ENCODE assay signal across 9 mouse cellular contexts in the genomic region with DNA sequence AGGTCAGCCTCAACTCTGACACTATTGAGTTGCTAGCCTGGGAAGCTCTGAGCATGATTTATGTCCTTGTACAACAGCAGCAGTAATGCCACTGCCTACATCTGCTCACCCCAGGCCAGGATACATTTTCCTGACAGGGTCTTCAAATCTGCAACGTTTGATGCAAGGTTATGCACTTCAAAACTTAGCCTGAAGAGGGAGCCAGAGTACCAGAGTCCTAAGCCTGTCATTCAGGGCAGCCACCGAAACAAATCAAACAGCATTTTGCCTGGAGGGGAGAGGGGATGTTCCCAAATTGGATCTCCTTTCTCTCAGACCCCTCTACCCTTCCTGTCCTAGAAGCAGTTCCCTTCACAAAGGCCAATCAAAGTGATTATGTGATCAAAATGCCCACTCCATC. TPM values are rescaled to one million over a fixed set of nuclear protein-coding genes. Genes with fewer than 3 reads are reported as not detected.
DNase-seq lines count a peak whose midpoint lies in the region; ATAC-seq and TF ChIP-seq lines count a peak whose summit lies in the region.
"Had no signal": no experiment of that assay in that cellular context is flagged by ENCODE, and none has a peak within 500 bp of the region (broad histone marks: within the 10 kb centered on the region; RNA-seq: fewer than 3 reads in every experiment).

No protein-coding gene starts in this region.

- H3K4me2 ChIP-seq in kidney, embryonic 14.5 days (replicated peaks; ENCODE audit: low read depth, low read length), result no peak overlapping the region
- no peak overlapping the region for H3K4me2 ChIP-seq in midbrain, embryonic 13.5 days (replicated peaks)
- H3K4me2 ChIP-seq: neural tube, embryonic 13.5 days had no signal

- peak; percentile 23 for DNase-seq in kidney, adult 18-20 months
- DNase-seq in brain, embryonic 14.5 days (ENCODE audit: low read depth), result peak; percentile 64
- peak; percentile 23 for DNase-seq in kidney, postnatal 14 days
- no peak for DNase-seq in urinary bladder, postnatal 25 days (ENCODE audit: low spot score)
- no peak for DNase-seq in spleen, postnatal 36 days (ENCODE audit: low spot score in 2 of 2)

- no peaks in the 10 kb centered on the region for H3K36me3 ChIP-seq in kidney, embryonic 14.5 days (ENCODE audit: control insufficient read depth, insufficient read depth, low read length)
- H3K36me3 ChIP-seq in ES-Bruce4 (ENCODE audit: control insufficient read depth, insufficient read depth, low read length, poor library complexity, severe bottlenecking), result no peaks in the 10 kb centered on the region
- H3K36me3 ChIP-seq in midbrain, embryonic 13.5 days, result no peaks in the 10 kb centered on the region
- H3K36me3 ChIP-seq: neural tube, embryonic 13.5 days had no signal

- H3K27me3 ChIP-seq in kidney, embryonic 14.5 days (ENCODE audit: control insufficient read depth, insufficient read depth, low read length), result no peaks in the 10 kb centered on the region
- no peaks in the 10 kb centered on the region for H3K27me3 ChIP-seq in ES-Bruce4 (ENCODE audit: control insufficient read depth, insufficient read depth, low read length, poor library complexity, severe bottlenecking)
- no peaks in the 10 kb centered on the region for H3K27me3 ChIP-seq in midbrain, embryonic 13.5 days
- H3K27me3 ChIP-seq: neural tube, embryonic 13.5 days had no signal

- no peak overlapping the region for H3K4me3 ChIP-seq in kidney, embryonic 14.5 days (ENCODE audit: low read length)
- H3K4me3 ChIP-seq in ES-Bruce4 (ENCODE audit: low read depth, low read length), result no peak overlapping the region
- no peak overlapping the region for H3K4me3 ChIP-seq in midbrain, embryonic 13.5 days (replicated peaks)
- H3K4me3 ChIP-seq: neural tube, embryonic 13.5 days had no signal

- WGBS in kidney, embryonic 14.5 days, result 8% methylated on average over 2 of the region's 2 CpGs
- WGBS in midbrain, embryonic 13.5 days, result 2% methylated on average over 2 of the region's 2 CpGs

- no peak for TF ChIP-seq POLR2A in ES-Bruce4 (IDR thresholded peaks at IDR 0.05; ENCODE audit: insufficient read depth, low read length)
- no peak for TF ChIP-seq POLR2A in brain, embryonic 14.5 days (IDR thresholded peaks at IDR 0.05; ENCODE audit: borderline replicate concordance, extremely low read depth, insufficient read depth, insufficient read length, poor library complexity, severe bottlenecking)

- TF ChIP-seq CTCF in ES-Bruce4 (IDR thresholded peaks at IDR 0.05; ENCODE audit: low read depth, low read length), result peak; percentile 51
- TF ChIP-seq CTCF in brain, embryonic 14.5 days (IDR thresholded peaks at IDR 0.05; ENCODE audit: borderline replicate concordance, extremely low read depth, insufficient read depth, insufficient read length), result peak; percentile 64; the same call in 1 of the 2 replicates

- ATAC-seq in kidney, embryonic 14.5 days (ENCODE audit: low FRiP score, low TSS enrichment), result no peak; the same call in 1 of the 2 replicates
- ATAC-seq in midbrain, embryonic 13.5 days, result peak; percentile 30; the same call in 1 of the 2 replicates

- H3K9me3 ChIP-seq in kidney, embryonic 14.5 days (ENCODE audit: control insufficient read depth, low read length), result no peaks in the 10 kb centered on the region
- H3K9me3 ChIP-seq in ES-Bruce4 (replicated peaks; ENCODE audit: control insufficient read depth, insufficient read depth, low read length, poor library complexity, severe bottlenecking), result no peaks in the 10 kb centered on the region
- H3K9me3 ChIP-seq in midbrain, embryonic 13.5 days, result no peaks in the 10 kb centered on the region
- H3K9me3 ChIP-seq: neural tube, embryonic 13.5 days had no signal

- no peak for TF ChIP-seq EP300 in ES-Bruce4 (IDR thresholded peaks at IDR 0.05; ENCODE audit: insufficient read depth, low read depth, low read length)

- no peak overlapping the region for H3K27ac ChIP-seq in kidney, embryonic 14.5 days (ENCODE audit: low read depth, low read length)
- no peak overlapping the region for H3K27ac ChIP-seq in ES-Bruce4 (ENCODE audit: insufficient read depth, low read length)
- H3K27ac ChIP-seq in midbrain, embryonic 13.5 days, result no peak overlapping the region
- H3K27ac ChIP-seq: neural tube, embryonic 13.5 days had no signal

- no peaks in the 10 kb centered on the region for H3K4me1 ChIP-seq in kidney, embryonic 14.5 days (ENCODE audit: control insufficient read depth, insufficient read depth, low read length)
- H3K4me1 ChIP-seq in ES-Bruce4 (ENCODE audit: control insufficient read depth, insufficient read depth, low read length), result no peaks in the 10 kb centered on the region
- no peaks in the 10 kb centered on the region for H3K4me1 ChIP-seq in midbrain, embryonic 13.5 days (replicated peaks)
- H3K4me1 ChIP-seq: neural tube, embryonic 13.5 days had no signal

- H3K9ac ChIP-seq in kidney, embryonic 14.5 days (ENCODE audit: low read depth, low read length), result no peak overlapping the region
- no peak overlapping the region for H3K9ac ChIP-seq in ES-Bruce4 (ENCODE audit: low read depth, poor library complexity, severe bottlenecking)
- H3K9ac ChIP-seq in midbrain, embryonic 13.5 days (replicated peaks), result no peak overlapping the region
- H3K9ac ChIP-seq: neural tube, embryonic 13.5 days had no signal

RNA-seq across cellular contexts. Expression of a gene that starts 30.1 kb away (rescaled TPM):
- polyA plus RNA-seq in kidney, embryonic 14.5 days (2014; fragmentation: Nextera tagmentation; extraction: Ambion mirVana), result not detected in 2 replicates
- polyA plus RNA-seq in ES-Bruce4 (2011; ENCODE audit: insufficient read depth, insufficient read length, low read depth, missing spikeins), result not detected in 2 replicates
- polyA plus RNA-seq in brain, embryonic 14.5 days (2012; rRNA removed), result not detected in 2 replicates
- polyA plus RNA-seq in midbrain, embryonic 13.5 days (2015; fragmentation: Nextera tagmentation; extraction: Ambion mirVana), result not detected in 2 replicates
- polyA plus RNA-seq: neural tube, embryonic 13.5 days had no signal

RNA-seq across cellular contexts. Expression of a gene that starts 45.9 kb away (rescaled TPM):
- not detected in 2 replicates for polyA plus RNA-seq in kidney, embryonic 14.5 days (2014; fragmentation: Nextera tagmentation; extraction: Ambion mirVana)
- not detected in 2 replicates for polyA plus RNA-seq in ES-Bruce4 (2011; ENCODE audit: insufficient read depth, insufficient read length, low read depth, missing spikeins)
- not detected in 2 replicates for polyA plus RNA-seq in brain, embryonic 14.5 days (2012; rRNA removed)
- polyA plus RNA-seq in midbrain, embryonic 13.5 days (2015; fragmentation: Nextera tagmentation; extraction: Ambion mirVana), result not detected in 2 replicates
- polyA plus RNA-seq: neural tube, embryonic 13.5 days had no signal

Comparison
In these comparisons a context has a peak if more than half of its experiments do, and no peak if none do; other contexts are left out.
1. DNase-seq: peak in kidney, adult 18-20 months (single experiment), brain, embryonic 14.5 days (single experiment) and kidney, postnatal 14 days (single experiment); none in urinary bladder, postnatal 25 days (single experiment) and spleen, postnatal 36 days (0 of 2).